Mouse (Mus musculus) kidney, postnatal 14 days (tissue): ENCODE measurements at regions not wholly inside any gene's neighbourhood (a gene's known extent, or its start where the extent isn't known, plus 50 kb on each side); places are given as distances from the start of the nearest gene placed in this dataset.

Experiments used
- DNase-seq: peaks from one replicate; pipeline ENCODE4 v3.0.0; 2022; ENCODE audit warnings: mixed read lengths

GRCm38 (mm10) chr9:102449366-102449765 is 56.2 kb upstream of the Ky start:
- no peak for DNase-seq

DNA sequence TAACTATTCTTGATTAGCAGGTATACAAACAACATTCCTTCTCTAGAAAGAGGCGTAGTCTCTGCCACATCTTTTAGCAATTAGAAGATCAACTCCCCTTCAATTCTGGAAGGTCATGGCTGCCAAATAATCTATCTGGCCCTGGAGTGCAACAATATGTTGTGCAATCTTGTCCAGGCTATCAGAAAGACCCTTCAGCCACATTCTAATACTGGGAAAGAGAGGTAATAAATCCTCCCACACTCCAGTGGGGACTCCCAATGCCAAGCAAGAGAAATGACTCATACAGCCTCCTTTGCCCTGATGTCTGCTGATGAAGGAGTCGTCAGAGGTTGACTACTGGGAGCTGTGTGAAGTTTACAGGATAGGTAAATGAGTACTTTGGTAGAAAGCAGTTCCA is 59.5 kb upstream of the Ky start:
- DNase-seq = no peak

GRCm38 (mm10) chr9:102442198-102442842 is 63.2 kb upstream of the Ky start:
- DNase-seq = no peak

- DNase-seq = no peak
These were observed 67.9 kb upstream of the Ky start for GRCm38 (mm10) chr9:102437641-102438040.

DNA sequence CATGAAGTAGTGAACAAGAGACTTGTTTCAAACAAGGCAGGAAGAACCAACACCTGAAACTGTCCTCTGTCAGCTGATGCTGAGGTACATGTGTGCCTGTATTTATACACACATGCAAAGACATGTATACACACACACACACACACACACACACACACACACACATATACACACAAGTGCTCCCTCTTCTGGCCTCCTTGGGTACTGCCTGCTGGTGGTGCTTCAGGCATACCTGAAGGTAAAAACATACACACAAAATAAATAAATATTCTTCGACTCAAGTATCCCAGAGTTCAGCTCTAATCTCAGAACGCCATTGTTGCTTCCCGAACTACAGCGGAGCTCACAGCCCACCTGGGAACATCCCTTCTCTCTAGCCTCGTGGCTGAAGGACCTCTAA is 69.2 kb upstream of the Ky start:
- DNase-seq = peak; percentile 4

DNA sequence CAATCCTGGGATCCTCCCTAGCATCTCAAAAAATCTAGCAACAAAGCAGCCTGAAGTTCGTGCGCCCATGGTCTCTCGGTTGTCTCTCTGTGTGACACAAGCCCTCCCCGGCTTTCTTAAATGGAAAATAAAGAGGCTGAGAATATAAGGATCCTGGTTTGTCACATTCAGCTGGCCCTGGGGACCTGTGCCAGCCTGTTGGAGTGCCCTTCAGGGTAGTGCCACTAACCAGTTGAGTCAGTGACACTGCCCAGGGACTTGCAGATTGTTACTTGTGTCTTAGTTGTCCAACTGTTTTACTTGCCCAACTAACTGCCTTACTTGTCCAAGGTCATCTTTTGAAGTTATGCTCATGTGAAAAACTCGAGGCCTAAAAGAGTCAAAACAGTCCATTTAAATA is 73.5 kb upstream of the Ephb1 start:
- DNase-seq = no peak

- DNase-seq = no peak
These were observed 70.3 kb upstream of the Ephb1 start for GRCm38 (mm10) chr9:102424672-102425345.

DNA sequence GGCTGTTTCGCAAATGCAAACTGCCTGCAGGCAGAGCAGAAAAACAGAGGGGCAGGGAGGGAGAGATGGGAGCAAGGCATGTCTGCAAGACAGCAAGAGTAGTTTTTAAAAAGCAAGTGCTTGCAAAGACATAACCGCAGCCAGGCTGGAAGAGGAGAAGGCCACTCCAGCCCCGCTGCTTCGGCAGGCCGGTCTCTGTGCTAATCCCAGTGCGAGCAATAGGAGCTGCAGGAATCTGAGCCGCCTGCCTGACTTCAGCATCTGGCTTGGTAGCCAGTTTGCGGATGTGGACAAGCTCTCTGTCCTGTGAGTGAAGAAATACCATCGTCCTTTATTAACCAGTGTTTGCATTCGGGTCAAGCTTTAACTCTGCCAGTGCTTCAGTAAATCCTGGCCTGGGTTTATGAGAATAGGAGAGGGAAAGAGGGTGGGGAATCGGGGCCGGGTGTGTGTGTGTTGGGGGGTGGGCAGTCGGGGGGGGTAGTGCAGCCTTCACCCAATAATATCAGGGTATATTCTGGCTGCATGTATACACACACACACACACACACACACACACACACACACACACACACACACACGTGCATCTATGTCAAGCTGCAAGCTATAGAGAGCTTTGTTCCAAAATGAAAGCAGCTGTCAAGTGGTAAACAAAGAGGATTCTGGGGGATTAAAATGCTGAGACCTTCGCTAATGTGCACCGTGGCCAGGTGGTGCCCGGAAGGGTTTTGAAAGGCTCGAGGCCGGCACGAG is 69.6 kb upstream of the Ephb1 start:
- peak; percentile 32 for DNase-seq

DNA sequence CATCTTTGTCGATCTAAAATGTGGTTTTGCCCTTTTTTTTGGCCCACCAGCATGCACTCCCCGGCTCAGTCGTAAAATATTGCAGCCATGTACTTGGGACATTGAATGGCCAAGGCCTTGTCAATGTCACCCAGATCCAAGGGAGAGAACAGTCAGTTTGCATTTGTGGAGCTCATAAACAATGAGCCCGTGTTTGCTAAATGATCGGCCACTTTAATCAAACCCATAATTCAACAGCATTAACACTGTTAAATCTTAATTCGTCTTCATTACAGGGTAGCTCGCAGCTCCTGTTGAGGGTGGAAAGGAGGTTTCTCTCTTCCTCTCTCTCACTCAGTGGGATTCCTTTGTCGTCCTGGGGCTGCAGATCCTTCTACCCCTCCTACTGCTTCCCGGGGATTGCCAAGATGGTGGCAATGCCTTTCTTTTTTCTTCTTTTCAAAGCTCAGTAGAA is 69.0 kb upstream of the Ephb1 start:
- DNase-seq = no peak

GRCm38 (mm10) chr9:102421826-102422225 is 67.3 kb upstream of the Ephb1 start:
- DNase-seq = no peak

DNA sequence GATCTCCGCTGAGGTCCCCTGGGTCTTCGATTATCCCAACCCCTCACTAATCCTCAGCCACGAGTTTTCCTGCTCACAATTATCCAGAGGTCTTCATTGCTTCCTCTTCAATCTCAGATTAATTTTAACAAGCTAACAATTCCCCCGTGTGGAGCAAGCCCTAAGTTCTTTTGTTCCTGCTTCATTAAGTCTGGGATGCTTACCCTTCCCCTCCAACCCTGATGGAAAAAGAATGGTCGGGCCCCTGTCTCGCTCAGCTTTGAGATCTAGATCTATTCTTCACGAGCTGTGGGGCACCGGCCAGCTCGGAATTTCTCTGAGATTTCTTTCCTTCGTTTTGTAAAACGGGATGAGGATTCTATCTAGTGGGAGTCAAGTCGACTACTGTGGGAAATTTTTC is 65.7 kb upstream of the Ephb1 start:
- DNase-seq = no peak

GRCm38 (mm10) chr9:102413631-102414030 is 59.1 kb upstream of the Ephb1 start:
- no peak for DNase-seq

GRCm38 (mm10) chr9:102410666-102411065 is 56.2 kb upstream of the Ephb1 start:
- DNase-seq = no peak

GRCm38 (mm10) chr9:102406017-102406416 is 51.5 kb upstream of the Ephb1 start:
- peak; percentile 77 for DNase-seq
